Mouse (Mus musculus) thymus, adult 18-20 months (tissue): ENCODE results near the gene Poc5.

Experiments used
- DNase-seq, 2 experiments: peaks; one replicate each; pipeline ENCODE4 v3.0.0; 2022; ENCODE audit warnings: mixed read lengths in 2 of 2

Gene Poc5

DNA sequence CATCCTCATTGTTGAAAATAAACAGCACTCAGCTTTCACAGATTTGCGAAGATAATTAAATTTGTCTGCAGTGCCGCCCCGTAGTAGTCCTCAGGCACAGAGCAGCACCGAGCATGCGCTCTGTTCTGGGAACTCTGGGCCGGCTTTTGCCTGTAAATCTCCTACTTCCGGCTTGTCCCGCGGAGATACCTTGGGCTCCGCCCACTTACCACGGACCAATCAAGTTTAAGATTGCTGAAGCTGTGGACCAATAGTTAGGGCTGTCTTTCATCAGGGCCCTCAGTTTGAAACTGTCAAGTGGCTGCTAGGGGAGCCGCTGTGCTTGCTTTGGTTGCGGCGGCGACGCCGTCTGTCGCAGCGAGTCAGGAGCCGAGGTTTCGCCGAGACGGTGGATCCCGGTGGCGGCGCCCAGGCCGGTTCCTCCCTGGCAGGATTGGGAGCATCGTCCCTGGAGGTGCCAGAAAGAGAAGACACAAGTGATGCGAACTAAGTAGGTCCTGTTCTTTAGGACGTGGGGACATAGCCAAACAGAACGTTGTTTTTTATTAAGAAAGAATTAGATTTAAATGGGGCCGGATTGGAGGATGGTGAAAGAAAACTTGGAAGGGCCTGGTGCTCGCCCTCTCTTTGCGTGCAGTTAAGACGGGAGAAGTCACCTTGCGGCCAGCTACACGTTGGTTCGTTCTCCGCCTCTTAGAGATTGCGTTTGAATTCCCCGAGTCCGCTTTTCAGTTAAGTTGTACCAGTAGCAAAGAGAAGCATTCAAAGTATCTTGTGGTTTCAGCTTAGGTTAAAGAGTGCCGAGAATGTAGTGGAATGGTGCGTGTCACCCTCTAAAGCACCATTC, at the start of gene Poc5:
Gene Poc5, plus strand, starts transcription at position 253 of the 847 bp plus-strand sequence.
- DNase-seq: peak; percentile 95 to 98

DNA sequence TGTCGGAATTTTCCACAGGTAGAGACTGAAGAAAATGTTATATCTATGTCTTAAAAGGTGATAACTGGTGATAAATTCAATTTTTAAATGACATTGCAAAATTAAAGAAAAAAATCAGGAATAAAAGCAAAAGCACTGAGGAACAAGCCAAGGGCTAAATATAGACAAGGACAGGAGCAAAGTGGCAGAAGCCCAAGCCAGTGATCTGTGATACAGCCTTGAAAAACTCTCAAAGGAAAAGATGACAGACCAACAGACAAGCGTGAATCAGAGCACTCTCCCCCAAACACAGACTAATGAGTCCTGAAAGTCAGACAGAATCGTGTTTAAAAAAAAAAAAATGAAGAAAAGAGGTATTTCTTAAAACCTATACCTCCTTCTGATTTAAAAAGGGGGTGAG, 46.6 kb upstream of the Poc5 start:
- no peak for DNase-seq

GRCm38 (mm10) chr13:96344778-96345177, 43.3 kb upstream of the Poc5 start:
- no peak for DNase-seq

DNA sequence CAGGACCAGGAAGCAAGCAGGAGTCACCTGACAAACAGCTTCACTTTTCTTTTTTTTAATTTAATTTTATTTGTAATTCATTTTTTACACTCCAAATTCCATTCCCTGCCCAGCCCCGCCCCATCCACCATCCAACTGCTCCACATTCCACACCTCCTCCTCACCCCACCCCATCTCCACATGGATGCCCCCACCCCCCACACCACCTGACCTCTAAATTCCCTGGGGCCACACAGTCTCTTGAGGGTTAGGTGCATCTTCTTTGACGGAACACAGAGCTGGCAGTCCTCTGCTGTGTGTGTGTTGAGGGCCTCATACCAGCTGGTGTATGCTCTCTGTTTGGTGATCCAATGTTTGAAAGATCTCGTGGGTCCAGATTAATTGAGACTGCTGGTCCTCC, 41.5 kb upstream of the Poc5 start:
- no peak for DNase-seq

GRCm38 (mm10) chr13:96350207-96350606, 37.9 kb upstream of the Poc5 start:
- DNase-seq: no peak

GRCm38 (mm10) chr13:96351264-96351663, 36.8 kb upstream of the Poc5 start:
- no peak for DNase-seq

DNA sequence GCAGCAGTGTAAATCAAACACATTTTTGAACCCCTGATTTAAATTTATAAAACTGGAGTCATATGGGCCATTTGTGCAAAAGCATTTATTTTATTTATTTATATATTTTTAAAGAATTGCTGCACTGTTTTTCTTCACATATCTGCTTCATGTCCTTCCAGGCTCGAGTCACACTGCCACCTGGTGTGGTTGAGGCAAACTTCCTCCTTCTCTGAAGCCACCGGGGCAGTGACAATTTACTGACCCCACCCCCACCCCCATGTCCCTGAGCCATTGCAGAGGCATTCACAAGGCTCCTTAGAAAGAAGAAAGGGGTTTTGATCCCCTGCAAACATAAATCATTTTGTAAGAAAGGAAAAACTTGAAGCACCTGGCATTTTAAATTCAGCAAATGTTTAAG, 12.6 kb upstream of the Poc5 start:
- no peak for DNase-seq

DNA sequence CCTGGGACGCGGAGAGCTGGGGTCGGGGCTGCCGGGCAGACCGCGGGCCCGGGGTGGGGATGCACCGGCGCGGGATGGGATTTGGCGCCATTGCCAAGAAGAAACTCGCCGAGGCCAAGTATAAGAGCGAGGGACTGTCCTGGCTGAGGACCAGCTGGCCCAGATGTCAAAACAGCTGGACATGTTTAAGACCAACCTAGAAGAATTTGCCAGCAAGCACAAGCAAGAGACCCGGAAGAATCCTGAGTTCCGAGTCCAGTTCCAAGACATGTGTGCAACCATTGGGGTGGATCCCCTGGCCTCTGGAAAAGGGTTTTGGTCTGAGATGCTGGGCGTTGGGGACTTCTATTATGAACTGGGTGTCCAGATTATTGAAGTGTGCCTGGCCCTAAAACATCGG, 11.2 kb upstream of the Poc5 start:
- DNase-seq: no peak

GRCm38 (mm10) chr13:96377883-96378282, 10.2 kb upstream of the Poc5 start:
- no peak for DNase-seq

GRCm38 (mm10) chr13:96389301-96389700, 1.2 kb downstream of the Poc5 start:
- no peak for DNase-seq

DNA sequence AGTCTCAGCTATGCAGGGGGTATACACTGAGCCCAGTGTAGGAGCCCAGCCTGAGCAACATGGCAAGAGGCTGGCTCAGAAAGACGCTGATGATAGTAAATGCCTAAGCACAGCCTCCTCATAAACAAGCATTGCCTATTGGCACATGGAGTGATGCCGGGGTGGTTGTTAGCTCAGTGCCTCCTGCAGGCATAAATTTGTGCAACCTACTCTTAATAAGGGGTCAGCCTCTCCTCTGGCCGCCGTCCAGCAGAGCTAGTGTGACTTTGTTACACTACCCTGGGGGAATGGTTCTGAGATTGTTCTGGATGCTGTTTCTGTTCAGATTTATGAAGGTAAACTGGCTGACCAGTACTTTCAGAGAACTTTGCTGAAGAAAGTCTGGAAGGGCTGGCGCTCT, 13.2 kb downstream of the Poc5 start:
- DNase-seq: no peak

- DNase-seq: no peak
Measured at GRCm38 (mm10) chr13:96405518-96405917, 17.4 kb downstream of the Poc5 start.

DNA sequence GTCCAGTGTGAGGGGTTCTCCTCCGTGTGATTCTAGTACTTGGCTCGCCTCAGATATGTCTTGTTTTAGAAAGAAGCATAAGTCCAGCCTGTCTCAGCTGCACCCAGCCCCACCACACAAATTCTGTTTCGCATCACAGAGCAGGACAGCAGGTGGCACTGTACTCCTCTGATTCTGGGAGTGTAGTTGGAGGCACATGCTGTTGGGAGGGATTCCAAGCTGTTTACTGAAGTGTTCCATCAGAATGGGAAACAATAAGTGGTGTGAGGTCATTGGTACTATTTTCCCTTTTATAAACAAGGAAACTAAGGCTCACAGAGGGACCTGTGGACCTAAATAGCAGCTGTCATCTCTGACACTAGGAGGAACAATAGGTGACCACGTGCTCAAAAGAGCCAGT, 18.9 kb downstream of the Poc5 start:
- no peak for DNase-seq

DNA sequence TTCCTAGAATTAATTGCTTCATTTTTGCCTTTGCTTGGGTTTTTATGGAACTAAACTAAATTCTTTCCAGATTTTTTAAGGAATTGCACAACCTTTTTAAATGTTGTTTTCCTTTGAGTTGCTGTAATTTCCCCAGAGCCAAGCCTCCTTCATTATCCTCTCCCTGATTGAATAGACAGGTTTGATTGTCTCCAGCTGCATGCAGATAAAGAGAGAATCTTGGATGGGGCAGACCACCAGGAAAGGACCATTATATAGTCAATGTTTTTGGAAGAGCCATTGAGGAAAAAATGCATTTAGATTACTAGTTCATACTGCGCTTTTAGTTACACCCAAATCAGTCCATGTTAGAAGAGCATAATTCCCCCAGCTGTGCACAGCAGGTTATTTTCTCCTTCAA, 20.7 kb downstream of the Poc5 start:
- DNase-seq: no peak

GRCm38 (mm10) chr13:96414384-96414783, 26.3 kb downstream of the Poc5 start:
- DNase-seq: no peak

DNA sequence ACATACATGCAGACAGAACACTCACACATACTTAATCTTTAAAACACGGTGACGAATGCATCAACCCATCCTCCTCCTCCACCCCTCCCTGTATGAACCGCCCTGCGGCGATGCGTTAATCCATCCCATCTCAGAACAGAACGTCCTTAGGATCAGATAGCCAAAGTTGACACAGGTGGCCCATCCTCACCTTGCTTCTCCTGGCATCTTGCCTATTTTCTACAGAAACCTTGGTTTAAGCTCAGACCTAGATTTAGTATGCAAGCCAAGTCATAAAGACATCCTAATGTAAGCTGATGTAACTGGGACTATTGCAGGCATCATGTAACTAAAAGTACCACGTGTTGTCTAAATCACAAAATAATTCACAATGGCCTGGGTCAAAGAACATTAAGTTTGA, 28.3 kb downstream of the Poc5 start:
- DNase-seq: no peak

GRCm38 (mm10) chr13:96417261-96417813, 29.2 kb downstream of the Poc5 start:
- no peak for DNase-seq

DNA sequence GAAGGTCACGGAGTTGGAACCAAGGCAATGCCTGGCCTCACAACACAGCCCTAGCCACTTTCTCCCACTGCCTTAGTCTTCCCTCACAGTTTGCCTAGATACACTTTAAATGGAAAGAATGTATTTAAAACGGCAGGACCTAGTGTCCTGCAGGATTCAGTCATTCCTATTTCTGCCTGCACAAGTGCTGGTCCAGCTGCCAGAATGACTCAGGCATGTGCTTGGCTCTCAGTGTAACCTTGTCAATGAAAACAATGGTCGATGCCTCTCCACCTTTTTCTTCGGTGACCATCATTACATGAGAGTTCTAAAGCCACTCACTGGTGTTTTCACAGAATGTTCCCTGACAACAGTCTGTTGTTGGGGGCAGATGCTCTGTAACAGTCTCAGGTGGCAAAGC, 30.4 kb downstream of the Poc5 start:
- no peak for DNase-seq

DNA sequence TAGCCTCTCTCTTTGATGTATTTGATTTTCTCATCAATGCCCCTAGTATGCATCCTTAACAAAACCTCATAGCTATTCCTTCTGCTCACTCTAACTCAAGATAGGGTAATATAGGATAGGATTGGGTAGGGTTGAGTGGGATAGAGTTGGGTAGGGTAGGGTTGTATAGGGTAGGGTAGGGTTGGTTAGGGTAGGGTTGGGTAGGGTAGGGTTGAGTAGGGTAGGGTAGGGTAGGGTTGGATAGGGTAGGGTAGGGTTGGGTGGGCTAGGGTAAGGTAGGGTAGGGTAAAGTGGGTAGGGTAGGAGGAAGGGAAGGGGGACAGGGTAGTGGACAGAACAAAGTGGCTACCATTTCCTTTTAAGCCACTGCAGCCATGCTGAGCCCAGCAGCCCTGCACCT, 33.1 kb downstream of the Poc5 start:
- DNase-seq: no peak

- DNase-seq: no peak
Measured at GRCm38 (mm10) chr13:96424496-96425274, 36.6 kb downstream of the Poc5 start.

- DNase-seq: no peak
Measured at GRCm38 (mm10) chr13:96426044-96426443, 38.0 kb downstream of the Poc5 start.

- no peak for DNase-seq
Measured at GRCm38 (mm10) chr13:96428531-96428930, 40.4 kb downstream of the Poc5 start.

GRCm38 (mm10) chr13:96431595-96432156, 43.6 kb downstream of the Poc5 start:
- DNase-seq: peak; percentile 55 to 60
